Mouse (Mus musculus): ENCODE results near the gene Pnliprp1. TPM values are rescaled to one million over a fixed set of nuclear protein-coding genes. Genes with fewer than 3 reads are reported as not detected.

Pnliprp1 gene
- polyA plus RNA-seq, 1 experiment from 2014 or later, result not detected

DNA sequence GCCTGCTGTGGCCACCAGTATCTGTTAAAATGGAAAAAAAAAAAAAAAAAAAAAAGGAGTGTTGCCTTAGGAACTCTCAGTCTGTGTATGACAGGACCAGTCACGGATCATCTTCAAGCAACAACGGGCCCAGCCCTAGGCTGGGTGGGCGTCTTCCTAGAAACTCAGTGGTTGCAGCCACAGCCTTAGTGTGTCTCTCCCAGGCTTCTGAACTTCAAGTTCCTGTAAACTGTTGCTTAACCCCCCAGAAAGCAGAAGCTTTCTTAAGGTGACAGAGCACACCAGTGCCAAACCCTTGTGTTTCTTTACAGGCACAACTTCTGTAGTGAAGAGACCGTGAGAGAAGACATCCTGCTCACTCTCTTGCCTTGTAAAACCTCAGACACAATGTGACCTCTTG is 15.0 kb downstream of the Pnliprp1 start:
- Histone ChIP-seq H3K27ac (no peak overlapping the region), H3K27me3 (ENCODE audit: poor library complexity, severe bottlenecking) (no peaks in the 10 kb centered on the region), H3K9me3 (no peaks in the 10 kb centered on the region), H3K4me3 (no peak overlapping the region), H3K36me3 (replicated peaks) (no peaks in the 10 kb centered on the region), H3K4me1 (peaks cover 6% of the 10 kb centered on the region; the same call in 1 of the 2 replicates)
- 79% methylated on average over 4 of the region's 4 CpGs for WGBS
- DNase-seq (ENCODE audit: extremely low spot score, low spot score), result no peak

DNA sequence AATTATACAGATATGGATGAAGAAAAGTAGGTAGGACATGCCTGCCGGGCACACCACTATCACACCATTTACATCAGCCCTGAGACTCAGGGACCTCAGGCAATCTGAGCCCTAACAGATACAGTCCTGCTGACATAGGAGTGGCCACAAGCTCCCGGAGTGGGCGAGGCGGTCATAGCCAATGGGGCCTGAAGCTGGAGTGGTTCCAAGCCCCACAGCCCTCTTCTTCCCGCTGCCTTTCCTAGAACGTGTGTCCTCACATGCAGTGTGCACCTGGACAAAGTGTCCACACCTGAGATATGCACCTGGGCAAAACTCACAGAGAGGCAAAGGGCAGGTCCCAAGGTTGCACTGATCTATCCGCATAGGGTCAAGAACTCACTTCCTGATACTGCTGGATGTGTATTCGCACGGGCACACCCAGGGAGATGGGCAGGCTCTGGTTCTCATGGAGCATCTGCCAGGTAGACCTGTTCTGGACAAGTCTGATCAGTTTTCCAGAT is 18.9 kb downstream of the Pnliprp1 start:
- H3K36me3 ChIP-seq (replicated peaks), result no peaks in the 10 kb centered on the region
- DNase-seq (ENCODE audit: extremely low spot score, low spot score), result no peak
- 91% methylated on average over 9 of the region's 9 CpGs for WGBS
- no peaks in the 10 kb centered on the region for H3K4me1 ChIP-seq
- H3K4me3 ChIP-seq, result no peak overlapping the region
- H3K27ac ChIP-seq, result no peak overlapping the region
- no peaks in the 10 kb centered on the region for H3K9me3 ChIP-seq
- no peaks in the 10 kb centered on the region for H3K27me3 ChIP-seq (ENCODE audit: poor library complexity, severe bottlenecking)

DNA sequence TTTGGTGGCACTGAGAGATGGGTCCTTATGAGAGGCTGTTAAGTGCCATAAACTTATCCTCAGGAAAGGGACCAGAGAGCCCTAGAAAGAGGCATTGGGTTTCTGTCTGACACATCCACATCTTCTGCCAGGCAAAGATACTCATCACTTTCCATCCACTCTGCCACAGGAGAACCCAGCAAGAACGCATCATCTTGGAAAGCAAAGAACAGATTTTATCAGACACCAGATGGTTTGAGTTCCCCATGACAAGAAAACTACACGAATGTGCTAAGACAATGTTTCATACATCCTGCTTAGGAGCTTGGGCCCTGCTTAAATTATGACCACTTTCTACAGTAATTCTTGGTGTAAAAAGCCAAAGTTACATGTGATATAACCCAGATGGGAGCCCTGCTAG is 22.1 kb downstream of the Pnliprp1 start:
- Histone ChIP-seq H3K9me3 (peaks cover 8% of the 10 kb centered on the region; the same call in 1 of the 2 replicates), H3K27ac (no peak overlapping the region), H3K36me3 (replicated peaks) (no peaks in the 10 kb centered on the region), H3K4me3 (no peak overlapping the region), H3K4me1 (no peaks in the 10 kb centered on the region), H3K27me3 (ENCODE audit: poor library complexity, severe bottlenecking) (no peaks in the 10 kb centered on the region)
- DNase-seq (ENCODE audit: extremely low spot score, low spot score), result no peak
- 87% methylated on average over 2 of the region's 2 CpGs for WGBS

DNA sequence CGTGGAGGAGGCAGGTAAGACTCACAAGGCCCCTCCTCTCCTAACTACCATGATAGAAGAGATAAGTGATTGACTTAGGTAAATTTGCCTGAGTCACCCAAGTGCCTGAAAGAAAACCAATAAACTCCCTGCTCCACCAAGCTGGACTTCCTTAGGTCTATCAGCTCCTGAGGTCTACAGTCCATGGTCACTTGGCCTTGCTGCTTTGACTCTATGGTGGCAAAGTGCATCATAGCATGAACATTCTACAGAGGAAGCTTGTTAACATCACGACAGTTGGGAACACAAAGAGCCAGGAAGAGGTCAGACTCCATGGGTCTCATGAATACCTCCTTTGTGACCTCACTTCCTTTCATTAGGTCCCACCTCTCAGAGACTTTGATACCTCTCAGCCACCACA is 22.8 kb downstream of the Pnliprp1 start:
- H3K4me1 ChIP-seq, result no peaks in the 10 kb centered on the region
- H3K9me3 ChIP-seq, result peaks cover 8% of the 10 kb centered on the region; the same call in 1 of the 2 replicates
- H3K27me3 ChIP-seq (ENCODE audit: poor library complexity, severe bottlenecking), result no peaks in the 10 kb centered on the region
- 76% methylated on average over 2 of the region's 2 CpGs for WGBS
- no peak overlapping the region for H3K27ac ChIP-seq
- DNase-seq (ENCODE audit: extremely low spot score, low spot score), result no peak
- H3K4me3 ChIP-seq, result no peak overlapping the region
- H3K36me3 ChIP-seq (replicated peaks), result no peaks in the 10 kb centered on the region

DNA sequence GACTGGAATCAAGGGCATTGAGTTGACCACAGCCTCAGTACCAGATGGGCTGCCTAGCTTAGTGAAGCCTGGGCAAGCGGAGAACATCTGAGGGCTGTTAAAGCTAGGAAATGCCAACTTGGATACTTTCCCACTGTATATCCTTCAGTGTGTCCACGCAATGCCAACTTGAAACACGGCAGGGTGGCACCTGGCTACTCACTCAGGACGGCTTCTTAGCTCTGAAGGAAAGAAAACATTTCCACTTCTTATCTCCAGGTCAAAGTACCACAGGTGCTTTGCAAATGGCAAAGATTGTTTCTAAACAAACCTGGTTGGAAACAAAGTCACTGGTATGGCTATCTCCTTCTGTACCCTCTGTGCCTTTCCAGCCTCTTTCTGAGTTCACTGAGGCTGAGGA is 30.2 kb downstream of the Pnliprp1 start:
- Histone ChIP-seq H3K9me3 (peaks cover 10% of the 10 kb centered on the region; the same call in 1 of the 2 replicates), H3K4me1 (peaks cover 16% of the 10 kb centered on the region), H3K27ac (no peak overlapping the region), H3K27me3 (ENCODE audit: poor library complexity, severe bottlenecking) (peaks cover 14% of the 10 kb centered on the region), H3K36me3 (replicated peaks) (no peaks in the 10 kb centered on the region), H3K4me3 (no peak overlapping the region)
- no peak for DNase-seq (ENCODE audit: extremely low spot score, low spot score)
- 91% methylated on average over 4 of the region's 4 CpGs for WGBS

DNA sequence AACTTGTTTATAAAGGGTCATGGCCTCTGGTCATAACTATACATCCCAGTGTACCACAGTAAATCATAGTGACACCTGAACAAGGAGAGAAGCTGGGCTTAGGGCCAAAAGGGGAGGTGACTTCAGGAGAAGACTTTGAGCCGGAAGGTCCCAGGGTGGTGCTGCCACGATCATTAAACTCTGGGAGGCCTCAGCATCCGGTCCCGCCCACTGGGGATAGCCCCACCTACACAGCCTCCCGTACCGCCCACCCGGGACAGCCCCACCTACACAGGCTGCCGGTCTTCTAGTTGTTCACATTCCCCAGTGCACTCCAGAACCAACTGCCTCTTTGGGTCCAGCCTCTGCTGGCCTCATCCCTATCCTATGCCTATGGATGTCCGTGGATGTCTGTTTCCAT is 30.7 kb downstream of the Pnliprp1 start, which contains the start of gene Pnliprp2:
Pnliprp2 (plus strand) TSS at position 297 of the 400 bp plus-strand sequence.
- H3K4me3 ChIP-seq, result no peak within 1 kb of the TSS
- peaks cover 6% of the 10 kb centered on the region; the same call in 1 of the 2 replicates for H3K9me3 ChIP-seq
- no peaks in the 10 kb centered on the region for H3K36me3 ChIP-seq (replicated peaks)
- no peak within 1 kb of the TSS for H3K27ac ChIP-seq
- H3K4me1 ChIP-seq, result peaks cover 17% of the 10 kb centered on the region
- H3K27me3 ChIP-seq (ENCODE audit: poor library complexity, severe bottlenecking), result peaks cover 20% of the 10 kb centered on the region
- DNase-seq (ENCODE audit: extremely low spot score, low spot score), result no peak
- 75% methylated on average over 9 of the region's 9 CpGs for WGBS

DNA sequence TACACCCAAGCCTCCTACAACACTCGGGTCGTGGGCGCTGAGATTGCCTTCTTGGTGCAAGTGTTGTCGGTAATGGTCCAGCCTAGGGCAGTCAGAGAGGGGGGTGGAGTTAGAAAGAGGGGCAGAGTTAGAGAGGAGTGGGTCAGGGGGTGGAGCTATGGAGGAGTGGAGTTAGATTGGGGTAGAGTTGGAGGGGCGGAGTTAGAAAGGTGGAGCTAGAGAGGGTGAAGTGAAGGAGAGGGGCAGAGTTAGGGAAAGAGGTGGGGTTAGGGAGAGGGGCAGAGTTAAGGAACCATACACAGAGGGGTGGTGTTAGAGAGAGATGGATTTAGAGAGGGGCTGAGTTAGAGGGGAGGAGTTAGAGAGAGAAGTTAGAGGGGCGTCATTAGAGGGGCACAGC is 33.6 kb downstream of the Pnliprp1 start:
- H3K9me3 ChIP-seq, result 0 out of 2 replicates have a peak, but pooled peaks cover 2% of the 10 kb centered on the region
- peaks cover 29% of the 10 kb centered on the region for H3K4me1 ChIP-seq
- 21% methylated on average over 6 of the region's 6 CpGs for WGBS
- H3K27me3 ChIP-seq (ENCODE audit: poor library complexity, severe bottlenecking), result peaks cover 46% of the 10 kb centered on the region
- no peak overlapping the region for H3K4me3 ChIP-seq
- H3K27ac ChIP-seq, result no peak overlapping the region
- no peak for DNase-seq (ENCODE audit: extremely low spot score, low spot score)
- H3K36me3 ChIP-seq (replicated peaks), result no peaks in the 10 kb centered on the region

DNA sequence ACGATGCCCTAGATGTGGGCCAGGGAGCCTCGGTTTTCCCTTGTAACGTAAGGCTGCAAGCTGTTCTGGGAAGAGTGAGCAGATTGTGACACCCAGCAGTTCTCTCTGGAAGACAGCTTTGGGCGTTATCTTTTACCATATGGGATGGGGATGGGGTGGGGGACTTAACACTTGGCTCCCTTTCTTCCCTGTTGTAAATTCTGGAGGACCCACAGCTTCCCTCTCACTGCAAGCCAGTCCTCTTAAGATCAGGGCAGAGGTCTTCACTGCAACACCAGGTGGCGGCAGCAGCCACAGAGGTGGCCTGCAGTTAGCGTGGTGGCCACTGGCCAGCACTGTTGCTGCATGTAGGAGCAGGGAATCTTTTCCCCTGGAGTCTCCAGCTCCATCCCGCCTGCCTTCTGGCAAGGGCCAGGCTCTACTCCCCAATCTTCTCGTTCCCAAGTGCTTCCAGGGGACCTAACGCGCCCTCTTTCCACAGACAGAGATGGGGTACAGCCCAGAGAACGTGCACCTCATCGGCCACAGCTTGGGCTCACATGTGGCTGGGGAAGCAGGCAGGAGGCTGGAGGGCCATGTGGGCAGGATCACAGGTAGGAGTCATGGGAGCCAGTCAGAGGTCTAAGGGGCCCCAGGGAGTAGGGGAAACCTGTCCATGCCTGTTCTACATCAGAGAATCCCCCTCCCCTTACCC is 34.3 kb downstream of the Pnliprp1 start:
- Histone ChIP-seq H3K36me3 (replicated peaks) (no peaks in the 10 kb centered on the region), H3K9me3 (0 out of 2 replicates have a peak, but pooled peaks cover 2% of the 10 kb centered on the region), H3K27ac (peak overlapping the region; percentile 44; the same call in 1 of the 2 replicates), H3K4me3 (no peak overlapping the region), H3K27me3 (ENCODE audit: poor library complexity, severe bottlenecking) (peaks cover 49% of the 10 kb centered on the region), H3K4me1 (peaks cover 36% of the 10 kb centered on the region)
- 13% methylated on average over 12 of the region's 12 CpGs for WGBS
- peak; percentile 75 for DNase-seq (ENCODE audit: extremely low spot score, low spot score)

DNA sequence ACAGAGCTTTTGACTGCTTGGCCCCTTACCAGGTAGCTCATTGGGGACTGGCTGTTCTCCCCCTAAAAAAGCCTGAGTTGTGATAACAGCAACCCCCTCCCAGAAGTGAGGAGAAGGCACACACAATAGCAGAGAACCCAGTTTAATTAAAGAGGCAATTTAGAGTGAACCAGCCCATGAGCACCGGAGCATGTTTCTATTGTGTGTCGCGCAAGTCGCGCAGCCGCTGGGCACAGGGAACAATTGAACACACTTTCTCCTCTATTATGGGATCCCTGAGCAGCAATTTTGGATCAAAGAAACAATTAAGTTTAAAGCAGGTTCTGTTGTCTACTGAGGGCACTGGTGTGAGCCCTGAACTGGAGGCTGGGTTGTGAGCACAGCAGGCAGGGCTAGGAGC is 38.6 kb downstream of the Pnliprp1 start:
- peaks cover 57% of the 10 kb centered on the region for H3K27me3 ChIP-seq (ENCODE audit: poor library complexity, severe bottlenecking)
- H3K36me3 ChIP-seq (replicated peaks), result no peaks in the 10 kb centered on the region
- no peaks in the 10 kb centered on the region for H3K9me3 ChIP-seq
- H3K4me1 ChIP-seq, result peaks cover 36% of the 10 kb centered on the region
- peak; percentile 44 for DNase-seq (ENCODE audit: extremely low spot score, low spot score)
- WGBS, result 23% methylated on average over 6 of the region's 6 CpGs
- no peak overlapping the region for H3K4me3 ChIP-seq
- H3K27ac ChIP-seq, result 0 out of 2 replicates have a peak overlapping the region, but pooled peaks have one; percentile 51

DNA sequence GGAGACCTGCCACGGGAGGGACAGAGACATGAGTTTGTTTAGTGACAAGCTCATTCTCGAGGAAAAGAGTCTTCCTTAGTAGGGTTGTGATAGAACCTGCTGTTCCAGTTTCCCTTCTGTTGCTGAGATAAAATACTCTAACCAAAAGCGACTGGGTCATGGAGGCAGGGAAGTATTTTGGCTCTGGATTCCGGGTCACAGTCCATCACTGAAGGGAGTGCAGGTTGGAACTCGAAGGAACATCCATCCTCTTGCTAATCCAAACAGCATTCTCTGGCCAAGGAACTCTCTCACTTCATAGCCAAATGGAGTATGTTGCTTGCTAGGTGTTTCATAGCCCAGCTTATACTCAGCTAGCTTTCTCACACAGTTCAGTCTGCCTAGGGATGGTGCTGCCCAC is 47.8 kb downstream of the Pnliprp1 start:
- Histone ChIP-seq H3K9me3 (no peaks in the 10 kb centered on the region), H3K4me3 (no peak overlapping the region), H3K27me3 (ENCODE audit: poor library complexity, severe bottlenecking) (no peaks in the 10 kb centered on the region), H3K4me1 (peaks cover 4% of the 10 kb centered on the region), H3K27ac (no peak overlapping the region), H3K36me3 (replicated peaks) (no peaks in the 10 kb centered on the region)
- DNase-seq (ENCODE audit: extremely low spot score, low spot score), result no peak
- 80% methylated on average over 5 of the region's 5 CpGs for WGBS

DNA sequence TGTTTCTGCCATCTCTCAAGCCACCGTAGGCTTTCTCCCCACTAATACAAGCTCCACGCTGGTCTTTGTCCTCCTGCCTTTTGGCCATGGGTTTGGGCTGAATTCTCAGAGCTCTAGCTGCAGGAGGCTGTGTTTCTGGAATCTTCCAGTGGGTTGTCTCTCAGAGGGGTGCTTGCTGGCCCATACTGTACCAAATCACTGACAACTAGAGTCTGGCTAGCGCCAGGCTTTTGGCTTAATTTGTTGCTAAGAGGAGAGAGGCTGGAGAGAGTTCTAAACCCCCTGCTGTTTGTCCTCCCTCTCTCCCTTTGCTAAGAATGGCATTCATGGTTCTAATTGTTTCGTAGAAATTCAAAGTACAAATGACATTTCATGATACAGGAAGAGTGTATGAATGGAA is 52.9 kb downstream of the Pnliprp1 start:
- H3K27me3 ChIP-seq (ENCODE audit: poor library complexity, severe bottlenecking), result no peaks in the 10 kb centered on the region
- 0 out of 2 replicates have a peak overlapping the region, but pooled peaks have one; percentile 48 for H3K27ac ChIP-seq
- H3K4me1 ChIP-seq, result peaks cover 27% of the 10 kb centered on the region
- H3K4me3 ChIP-seq, result no peak overlapping the region
- DNase-seq (ENCODE audit: extremely low spot score, low spot score), result no peak
- no peaks in the 10 kb centered on the region for H3K36me3 ChIP-seq (replicated peaks)
- H3K9me3 ChIP-seq, result no peaks in the 10 kb centered on the region
- WGBS, result 43% methylated on average over 4 of the region's 4 CpGs

DNA sequence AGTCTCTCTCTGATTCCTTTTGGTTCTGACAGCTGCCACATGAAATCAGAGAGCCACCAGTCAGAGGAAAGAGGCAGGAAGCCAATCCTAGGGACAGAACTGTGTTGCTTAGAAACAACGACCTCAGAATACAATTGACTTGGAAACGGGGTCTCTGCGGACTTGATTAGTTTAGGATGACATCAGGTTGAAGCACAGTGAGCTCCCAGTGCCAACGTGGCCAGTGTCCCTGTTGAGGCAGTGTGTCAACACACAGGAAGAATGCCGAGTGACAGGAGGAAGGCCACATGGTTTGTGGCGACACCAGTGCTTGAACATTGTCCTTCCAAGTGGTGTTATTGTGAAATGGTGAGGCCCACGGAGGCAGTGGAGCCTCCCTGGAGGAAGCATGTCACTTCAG is 55.3 kb downstream of the Pnliprp1 start:
- H3K27ac ChIP-seq, result no peak overlapping the region
- no peaks in the 10 kb centered on the region for H3K36me3 ChIP-seq (replicated peaks)
- H3K4me1 ChIP-seq, result peaks cover 27% of the 10 kb centered on the region
- H3K9me3 ChIP-seq, result no peaks in the 10 kb centered on the region
- no peak overlapping the region for H3K4me3 ChIP-seq
- WGBS, result 57% methylated on average over 7 of the region's 7 CpGs
- no peaks in the 10 kb centered on the region; the same call in 1 of the 2 replicates for H3K27me3 ChIP-seq (ENCODE audit: poor library complexity, severe bottlenecking)
- no peak for DNase-seq (ENCODE audit: extremely low spot score, low spot score)

DNA sequence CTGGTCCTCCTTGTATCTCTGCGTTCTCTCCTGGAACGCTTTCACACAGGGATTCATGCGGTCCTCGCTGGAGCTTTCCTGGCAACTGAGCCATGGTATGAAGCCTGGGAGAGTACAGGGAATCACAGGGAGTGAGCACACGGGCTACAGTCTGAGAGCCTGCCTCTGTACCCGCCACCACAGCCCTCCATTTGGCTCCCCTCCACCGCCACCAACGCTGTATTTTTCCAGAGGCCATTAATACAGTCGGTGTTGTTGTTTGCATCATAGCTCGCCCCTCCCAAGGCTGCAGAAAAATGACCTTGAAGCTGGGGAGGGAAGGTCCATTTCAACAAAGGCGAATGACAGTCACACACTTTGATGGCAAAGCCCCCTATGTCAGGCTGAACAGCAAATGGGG is 60.5 kb downstream of the Pnliprp1 start:
- 85% methylated on average over 11 of the region's 11 CpGs for WGBS
- Histone ChIP-seq H3K4me1 (peaks cover 2% of the 10 kb centered on the region), H3K27ac (no peak overlapping the region), H3K27me3 (ENCODE audit: poor library complexity, severe bottlenecking) (no peaks in the 10 kb centered on the region; the same call in 1 of the 2 replicates), H3K9me3 (no peaks in the 10 kb centered on the region), H3K36me3 (replicated peaks) (no peaks in the 10 kb centered on the region), H3K4me3 (no peak overlapping the region)
- DNase-seq (ENCODE audit: extremely low spot score, low spot score), result no peak
